Mouse (Mus musculus): ENCODE data around the gene Slc22a1. TPM values are rescaled to one million over a fixed set of nuclear protein-coding genes. Genes with fewer than 3 reads are reported as not detected.

Gene Slc22a1
- polyA plus RNA-seq, 1 experiment: 36.3 TPM

- 76% methylated on average over 4 of the region's 4 CpGs for WGBS
- DNase-seq (ENCODE audit: low read depth, low spot score): no peak
Observed at GRCm38 (mm10) chr17:12641087-12641486, 34.5 kb downstream of the Slc22a1 start.

GRCm38 (mm10) chr17:12639585-12639984 lies 36.0 kb downstream of the Slc22a1 start:
- WGBS: 90% methylated on average over 3 of the region's 3 CpGs

GRCm38 (mm10) chr17:12634814-12635213 lies 40.8 kb downstream of the Slc22a1 start:
- WGBS: 40% methylated on average over 4 of the region's 4 CpGs
- no peak for DNase-seq (ENCODE audit: low read depth, low spot score)

More at GRCm38 (mm10) chr17:12639585-12639984, 36.0 kb downstream of the Slc22a1 start:
- no peak for DNase-seq (ENCODE audit: low read depth, low spot score)

GRCm38 (mm10) chr17:12631771-12632600 lies 43.6 kb downstream of the Slc22a1 start:
- no peak for DNase-seq (ENCODE audit: low read depth, low spot score)
- 65% methylated on average over 7 of the region's 7 CpGs for WGBS

- no peak for DNase-seq (ENCODE audit: low read depth, low spot score)
- 66% methylated on average over 6 of the region's 6 CpGs for WGBS
Observed at GRCm38 (mm10) chr17:12630976-12631730, 44.5 kb downstream of the Slc22a1 start.

- 79% methylated on average over 4 of the region's 4 CpGs for WGBS
- no peak for DNase-seq (ENCODE audit: low read depth, low spot score)
Observed at GRCm38 (mm10) chr17:12627983-12628382, 47.6 kb downstream of the Slc22a1 start.

GRCm38 (mm10) chr17:12619641-12620040 lies 56.0 kb downstream of the Slc22a1 start:
- DNase-seq (ENCODE audit: low read depth, low spot score): no peak
- 79% methylated on average over 2 of the region's 2 CpGs for WGBS

GRCm38 (mm10) chr17:12615429-12615828 lies 60.2 kb downstream of the Slc22a1 start:
- DNase-seq (ENCODE audit: low read depth, low spot score): no peak
- WGBS: 61% methylated on average over 4 of the region's 4 CpGs

- WGBS: 75% methylated on average over 15 of the region's 15 CpGs
- no peak for DNase-seq (ENCODE audit: low read depth, low spot score)
Observed at GRCm38 (mm10) chr17:12614511-12615385, 60.9 kb downstream of the Slc22a1 start.

GRCm38 (mm10) chr17:12607202-12607601 lies 68.4 kb downstream of the Slc22a1 start:
- no peak for DNase-seq (ENCODE audit: low read depth, low spot score)

GRCm38 (mm10) chr17:12606634-12607033 lies 69.0 kb downstream of the Slc22a1 start:
- DNase-seq (ENCODE audit: low read depth, low spot score): no peak
- 14% methylated on average over 1 of the region's 1 CpGs for WGBS

Other genes with a start within 250 kb of the Slc22a1 start
- gene Slc22a3, start 168.1 kb downstream of the Slc22a1 start, polyA plus RNA-seq (2012; rRNA removed): 0.74 and 0.96 TPM in 2 replicates
- not detected in 2 replicates for gene Slc22a2, start 91.7 kb downstream of the Slc22a1 start, polyA plus RNA-seq (2012; rRNA removed)
- gene Igf2r, start 93.8 kb upstream of the Slc22a1 start, polyA plus RNA-seq (2012; rRNA removed): 10.3 and 17.9 TPM in 2 replicates
- not detected in 2 replicates for gene Mas1, start 192.3 kb upstream of the Slc22a1 start, polyA plus RNA-seq (2012; rRNA removed)
- 0.05 TPM in 1 of 2 replicates, not detected in the other for gene Mrgprh, start 200.2 kb upstream of the Slc22a1 start, polyA plus RNA-seq (2012; rRNA removed)
- gene Pnldc1, start 234.4 kb upstream of the Slc22a1 start, polyA plus RNA-seq (2012; rRNA removed): 0.79 and 1.1 TPM in 2 replicates
- 56.8 and 58.7 TPM in 2 replicates for gene Tcp1, start 239.9 kb upstream of the Slc22a1 start, polyA plus RNA-seq (2012; rRNA removed)
- 35.1 and 38.9 TPM in 2 replicates for gene Mrpl18, start 240.5 kb upstream of the Slc22a1 start, polyA plus RNA-seq (2012; rRNA removed)

Measured in large intestine, adult 2 months (tissue).